Mouse (Mus musculus) lung, postnatal 0 days (tissue): ENCODE measurements around the gene Ace3. TPM values are rescaled to one million over a fixed set of nuclear protein-coding genes. Genes with fewer than 3 reads are reported as not detected.

ENCODE experiments used
- ATAC-seq: fragments of 200-750 bp; cut with Nextera tagmentation; 2 replicates; pipeline ENCODE4 v1.8.0; 2017; ENCODE audit warnings: moderate library complexity
- DNase-seq: peaks from one replicate; pipeline ENCODE4 v3.0.0-alpha.2; 2016; ENCODE audit warnings: low spot score
- H3K27ac ChIP-seq: fragments of 300-500 bp; sonication (generic); 2 replicates; pipeline ENCODE4 v1.5.1; 2014; ENCODE audit warnings: antibody characterized with exemption, mild to moderate bottlenecking, low read length, mixed read lengths
- H3K27me3 ChIP-seq: fragments of 300-500 bp; sonication (generic); replicated peaks from 2 replicates; pipeline ENCODE4 v1.6.1; 2014; ENCODE audit warnings: low read length, mixed read lengths; ENCODE audit not compliant: insufficient read depth
- H3K36me3 ChIP-seq: fragments of 300-500 bp; sonication (generic); 2 replicates; pipeline ENCODE4 v1.6.1; 2014; ENCODE audit warnings: low read length, mixed read lengths; ENCODE audit not compliant: insufficient read depth
- H3K4me1 ChIP-seq: fragments of 300-500 bp; sonication (generic); 2 replicates; pipeline ENCODE4 v1.6.1; 2014; ENCODE audit warnings: antibody characterized with exemption, low read depth, low read length, mixed read lengths; ENCODE audit not compliant: insufficient read depth
- H3K4me2 ChIP-seq: fragments of 300-500 bp; sonication (generic); replicated peaks from 2 replicates; pipeline ENCODE4 v1.6.1; 2014; ENCODE audit warnings: low read depth, mild to moderate bottlenecking, low read length, moderate library complexity, mixed read lengths
- H3K4me3 ChIP-seq: fragments of 300-500 bp; sonication (generic); 2 replicates; pipeline ENCODE4 v1.5.1; 2014; ENCODE audit warnings: low read depth, low read length
- H3K9ac ChIP-seq: fragments of 300-500 bp; sonication (generic); replicated peaks from 2 replicates; pipeline ENCODE4 v1.6.1; 2014; ENCODE audit warnings: low read depth, mild to moderate bottlenecking
- H3K9me3 ChIP-seq: fragments of 300-500 bp; sonication (generic); 2 replicates; pipeline ENCODE4 v1.6.1; 2016; ENCODE audit warnings: low read length, mixed read lengths
- CTCF ChIP-seq: IDR thresholded peaks from 2 replicates; pipeline ENCODE4 v1.5.1; 2016; ENCODE audit warnings: antibody characterized with exemption, mild to moderate bottlenecking
- EP300 ChIP-seq: IDR thresholded peaks from 2 replicates; pipeline ENCODE4 v1.6.1; 2016; ENCODE audit warnings: antibody characterized with exemption, mild to moderate bottlenecking, control low read depth
- WGBS: fragments of 180-500 bp; shearing (Covaris S2); extraction: QIAGEN DNeasy Blood & Tissue Kit; methylation state at CpG from one replicate; pipeline ENCODE4 v1.1.7; 2014; 5-methylcytosine and 5-hydroxymethylcytosine counted together
- polyA plus RNA-seq: library from polyadenylated mRNA; unstranded; fragments of >200 nt; fragmentation: Nextera tagmentation; extraction: Ambion mirVana; gene quantifications from 2 replicates; pipeline ENCODE4 v1.2.1, GENCODE M21; 2015

Gene Ace3
- polyA plus RNA-seq, 1 experiment from 2014 or later: 2.0 TPM

GRCm38 (mm10) chr11:106044349-106044748, 49.9 kb downstream of the Ace3 start:
- H3K4me1 ChIP-seq: no peaks in the 10 kb centered on the region
- ATAC-seq: no peak
- no peak overlapping the region for H3K27ac ChIP-seq
- no peak overlapping the region for H3K4me2 ChIP-seq
- H3K27me3 ChIP-seq: no peaks in the 10 kb centered on the region
- H3K9me3 ChIP-seq: no peaks in the 10 kb centered on the region
- H3K9ac ChIP-seq: no peak overlapping the region
- TF ChIP-seq CTCF (no peak), EP300 (no peak)
- DNase-seq: no peak
- H3K36me3 ChIP-seq: peaks cover 5% of the 10 kb centered on the region; the same call in 1 of the 2 replicates
- no peak overlapping the region for H3K4me3 ChIP-seq

DNA sequence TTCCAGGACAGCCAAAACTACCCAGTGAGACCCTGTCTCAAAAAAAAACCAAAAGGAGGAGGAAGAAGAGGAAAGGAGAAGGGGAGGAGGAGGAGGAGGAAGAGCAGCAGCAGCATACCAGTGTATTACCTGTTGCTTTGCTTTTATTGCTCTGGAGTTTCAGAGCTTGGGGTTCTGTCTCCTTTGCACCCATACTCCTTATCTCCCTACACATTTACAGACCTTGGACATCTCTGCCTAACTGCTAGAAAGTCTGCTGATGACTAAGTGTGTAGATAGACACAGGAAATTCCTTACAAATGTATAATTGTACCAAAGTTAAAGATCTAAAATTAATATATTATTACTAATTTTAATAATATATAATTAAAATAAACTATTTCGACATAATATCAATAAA, 50.8 kb downstream of the Ace3 start:
- Histone ChIP-seq H3K9ac (no peak overlapping the region), H3K4me2 (no peak overlapping the region), H3K9me3 (no peaks in the 10 kb centered on the region), H3K27me3 (no peaks in the 10 kb centered on the region), H3K27ac (no peak overlapping the region), H3K4me3 (no peak overlapping the region), H3K4me1 (no peaks in the 10 kb centered on the region), H3K36me3 (peaks cover 5% of the 10 kb centered on the region; the same call in 1 of the 2 replicates)
- DNase-seq: no peak
- no peak for ATAC-seq
- 86% methylated on average over 1 of the region's 1 CpGs for WGBS
- TF ChIP-seq EP300 (no peak), CTCF (no peak)

- H3K9me3 ChIP-seq: no peaks in the 10 kb centered on the region
- 93% methylated on average over 3 of the region's 3 CpGs for WGBS
- TF ChIP-seq CTCF (no peak), EP300 (no peak)
- no peaks in the 10 kb centered on the region for H3K27me3 ChIP-seq
- peaks cover 8% of the 10 kb centered on the region; the same call in 1 of the 2 replicates for H3K36me3 ChIP-seq
- no peak overlapping the region for H3K4me3 ChIP-seq
- ATAC-seq: no peak
- no peak overlapping the region for H3K27ac ChIP-seq
- no peak for DNase-seq
- no peaks in the 10 kb centered on the region for H3K4me1 ChIP-seq
- H3K9ac ChIP-seq: no peak overlapping the region
- no peak overlapping the region for H3K4me2 ChIP-seq
Measured at GRCm38 (mm10) chr11:106045780-106046179, 51.3 kb downstream of the Ace3 start.

GRCm38 (mm10) chr11:106046584-106046983, 52.1 kb downstream of the Ace3 start:
- no peaks in the 10 kb centered on the region for H3K27me3 ChIP-seq
- no peak for DNase-seq
- H3K4me1 ChIP-seq: no peaks in the 10 kb centered on the region
- TF ChIP-seq CTCF (no peak), EP300 (no peak)
- no peak for ATAC-seq
- H3K9me3 ChIP-seq: no peaks in the 10 kb centered on the region
- H3K9ac ChIP-seq: no peak overlapping the region
- no peak overlapping the region for H3K4me2 ChIP-seq
- H3K27ac ChIP-seq: no peak overlapping the region
- WGBS: 76% methylated on average over 9 of the region's 9 CpGs
- H3K36me3 ChIP-seq: peaks cover 16% of the 10 kb centered on the region
- no peak overlapping the region for H3K4me3 ChIP-seq

GRCm38 (mm10) chr11:106053921-106054320, 59.4 kb downstream of the Ace3 start:
- WGBS: 74% methylated on average over 2 of the region's 2 CpGs
- no peak overlapping the region for H3K4me2 ChIP-seq
- H3K4me3 ChIP-seq: no peak overlapping the region
- no peaks in the 10 kb centered on the region for H3K27me3 ChIP-seq
- H3K4me1 ChIP-seq: no peaks in the 10 kb centered on the region
- H3K9me3 ChIP-seq: no peaks in the 10 kb centered on the region
- H3K27ac ChIP-seq: no peak overlapping the region
- H3K36me3 ChIP-seq: peaks cover 56% of the 10 kb centered on the region
- H3K9ac ChIP-seq: no peak overlapping the region
- no peak for ATAC-seq
- TF ChIP-seq EP300 (no peak), CTCF (no peak)
- DNase-seq: no peak

- Histone ChIP-seq H3K4me3 (no peak overlapping the region), H3K4me1 (no peaks in the 10 kb centered on the region), H3K4me2 (no peak overlapping the region), H3K9me3 (no peaks in the 10 kb centered on the region), H3K9ac (no peak overlapping the region), H3K36me3 (peaks cover 58% of the 10 kb centered on the region), H3K27ac (no peak overlapping the region), H3K27me3 (no peaks in the 10 kb centered on the region)
- 95% methylated on average over 8 of the region's 8 CpGs for WGBS
- no peak for TF ChIP-seq CTCF
- TF ChIP-seq EP300: no peak
- ATAC-seq (no peak), DNase-seq (no peak)
Measured at GRCm38 (mm10) chr11:106054600-106054999, 60.1 kb downstream of the Ace3 start.

Other genes with a start within 250 kb of the Ace3 start
- 70.5 and 72.2 TPM in 2 replicates for gene Cyb561, start 41.3 kb upstream of the Ace3 start, polyA plus RNA-seq
- 73.6 and 74.6 TPM in 2 replicates for gene Ace, start 26.7 kb upstream of the Ace3 start, polyA plus RNA-seq
- gene Kcnh6, start 13.4 kb downstream of the Ace3 start, polyA plus RNA-seq: 0.14 and 0.32 TPM in 2 replicates
- 26.6 and 28.9 TPM in 2 replicates for gene Dcaf7, start 42.2 kb downstream of the Ace3 start, polyA plus RNA-seq
- gene Taco1, start 71.4 kb downstream of the Ace3 start, polyA plus RNA-seq: 5.1 and 5.7 TPM in 2 replicates
- gene Map3k3, start 89.9 kb downstream of the Ace3 start, polyA plus RNA-seq: 25.3 and 26.0 TPM in 2 replicates
- not detected in 2 replicates for gene Gm10840, start 166.2 kb downstream of the Ace3 start, polyA plus RNA-seq
- 225 and 226 TPM in 2 replicates for gene Limd2, start 166.2 kb downstream of the Ace3 start, polyA plus RNA-seq
- gene Strada, start 207.5 kb downstream of the Ace3 start, polyA plus RNA-seq: 14.9 and 15.4 TPM in 2 replicates
- 67.7 and 71.1 TPM in 2 replicates for gene Ccdc47, start 221.7 kb downstream of the Ace3 start, polyA plus RNA-seq
- 35.3 and 38.4 TPM in 2 replicates for gene Ddx42, start 222.3 kb downstream of the Ace3 start, polyA plus RNA-seq